Comparison of ENCODE assay signal across 18 mouse cellular contexts in the genomic region with DNA sequence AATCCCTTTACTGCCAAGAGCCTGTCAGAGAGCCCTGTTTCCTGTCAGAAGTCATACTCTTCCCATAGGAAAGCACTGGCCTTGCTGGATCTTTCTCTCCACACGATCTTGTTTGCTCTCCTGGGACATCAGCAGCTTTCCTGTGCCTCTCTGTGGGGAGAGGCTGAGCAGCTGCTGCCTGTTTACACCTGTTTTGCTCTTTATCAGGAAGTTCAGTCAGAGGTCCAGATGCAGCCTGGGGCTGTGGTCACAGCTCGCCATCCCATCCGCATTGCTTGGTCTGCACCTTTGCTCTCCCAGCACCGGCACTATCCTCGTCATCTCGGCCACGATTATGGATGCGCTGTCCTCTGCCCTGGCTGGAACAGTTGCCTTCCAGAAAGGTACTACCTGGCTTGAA.
DNase-seq lines count a peak whose midpoint lies in the region; ATAC-seq and TF ChIP-seq lines count a peak whose summit lies in the region.
"Had no signal": no experiment of that assay in that cellular context is flagged by ENCODE, and none has a peak within 500 bp of the region (broad histone marks: within the 10 kb centered on the region; RNA-seq: fewer than 3 reads in every experiment).

No protein-coding gene starts in this region.

- no peaks in the 10 kb centered on the region for H3K27me3 ChIP-seq in kidney, postnatal 0 days (ENCODE audit: insufficient read depth, low read length)
- H3K27me3 ChIP-seq in limb, embryonic 12.5 days: no peaks in the 10 kb centered on the region
- H3K27me3 ChIP-seq in midbrain, embryonic 11.5 days (ENCODE audit: control insufficient read depth, insufficient read depth, low read length): no peaks in the 10 kb centered on the region; the same call in 1 of the 2 replicates
- H3K27me3 ChIP-seq: embryonic facial prominence, embryonic 13.5 days; forebrain, embryonic 13.5 days had no signal

- 0 out of 2 replicates have a peak, but pooled peaks cover 14% of the 10 kb centered on the region for H3K4me1 ChIP-seq in kidney, postnatal 0 days (replicated peaks; ENCODE audit: insufficient read depth, low read length)
- H3K4me1 ChIP-seq in limb, embryonic 12.5 days (replicated peaks): peaks cover 43% of the 10 kb centered on the region
- peaks cover 14% of the 10 kb centered on the region for H3K4me1 ChIP-seq in midbrain, embryonic 11.5 days (ENCODE audit: control insufficient read depth, insufficient read depth, low read length)

- H3K4me3 ChIP-seq in kidney, postnatal 0 days (replicated peaks; ENCODE audit: low read depth, low read length): no peak overlapping the region
- no peak overlapping the region for H3K4me3 ChIP-seq in limb, embryonic 12.5 days (replicated peaks)
- H3K4me3 ChIP-seq in midbrain, embryonic 11.5 days (ENCODE audit: low read depth, low read length): no peak overlapping the region
- H3K4me3 ChIP-seq: embryonic facial prominence, embryonic 13.5 days; forebrain, embryonic 13.5 days; gastrocnemius, adult 2 months; liver, embryonic 13.5 days had no signal

- 65% methylated on average over 8 of the region's 8 CpGs for WGBS in kidney, postnatal 0 days
- WGBS in limb, embryonic 12.5 days: 51% methylated on average over 8 of the region's 8 CpGs
- WGBS in midbrain, embryonic 11.5 days: 78% methylated on average over 8 of the region's 8 CpGs

- ATAC-seq in kidney, postnatal 0 days (replicated peaks; ENCODE audit: low FRiP score, low read depth): no peak
- ATAC-seq in limb, embryonic 12.5 days (ENCODE audit: insufficient number of reproducible peaks, insufficient read depth, low FRiP score, low TSS enrichment, low read depth): no peak
- no peak for ATAC-seq in midbrain, embryonic 11.5 days (ENCODE audit: low FRiP score)
- ATAC-seq: forebrain, embryonic 13.5 days; lung, postnatal 0 days had no signal

- peak; percentile 15 for DNase-seq in embryo, embryonic 9.5 days (ENCODE audit: extremely low spot score)
- no peak for DNase-seq in embryo, embryonic 10 days (ENCODE audit: low spot score)
- peak; percentile 21 for DNase-seq in kidney, postnatal 0 days (ENCODE audit: low spot score)
- DNase-seq in kidney, adult 9 months: no peak
- no peak for DNase-seq in lung, postnatal 10 days
- no peak for DNase-seq in midbrain, embryonic 11.5 days (ENCODE audit: low spot score, missing footprints)
- no peak for DNase-seq in adrenal gland, postnatal 4 days (ENCODE audit: low spot score in 2 of 2)
- DNase-seq: adrenal gland, adult 8-10 months; cerebellum, postnatal 10 days; gastrocnemius, adult 2 months; heart, postnatal 14 days; kidney, postnatal 36 days; left cerebral cortex, postnatal 4 days; liver, embryonic 13.5 days had no signal

- H3K27ac ChIP-seq in kidney, postnatal 0 days: no peak overlapping the region
- peak overlapping the region; percentile 50; the same call in 1 of the 2 replicates for H3K27ac ChIP-seq in limb, embryonic 12.5 days
- no peak overlapping the region for H3K27ac ChIP-seq in midbrain, embryonic 11.5 days (ENCODE audit: low read depth, low read length)
- H3K27ac ChIP-seq: liver, embryonic 13.5 days had no signal

- H3K9ac ChIP-seq in kidney, postnatal 0 days (ENCODE audit: low read depth, low read length): no peak overlapping the region
- H3K9ac ChIP-seq in limb, embryonic 12.5 days (replicated peaks): no peak overlapping the region
- no peak overlapping the region for H3K9ac ChIP-seq in midbrain, embryonic 11.5 days (ENCODE audit: low read length)
- H3K9ac ChIP-seq: embryonic facial prominence, embryonic 13.5 days had no signal

- H3K4me2 ChIP-seq in kidney, postnatal 0 days (ENCODE audit: low read length): no peak overlapping the region
- no peak overlapping the region for H3K4me2 ChIP-seq in limb, embryonic 12.5 days
- no peak overlapping the region for H3K4me2 ChIP-seq in midbrain, embryonic 11.5 days
- H3K4me2 ChIP-seq: embryonic facial prominence, embryonic 13.5 days had no signal

- no peaks in the 10 kb centered on the region for H3K9me3 ChIP-seq in kidney, postnatal 0 days (replicated peaks; ENCODE audit: low read length)
- H3K9me3 ChIP-seq in limb, embryonic 12.5 days: no peaks in the 10 kb centered on the region
- no peaks in the 10 kb centered on the region for H3K9me3 ChIP-seq in midbrain, embryonic 11.5 days (ENCODE audit: control insufficient read depth, low read length)
- H3K9me3 ChIP-seq: embryonic facial prominence, embryonic 13.5 days; forebrain, embryonic 13.5 days; liver, embryonic 13.5 days had no signal

- TF ChIP-seq CTCF in kidney, postnatal 0 days (IDR thresholded peaks at IDR 0.05; ENCODE audit: low read depth): no peak

- no peaks in the 10 kb centered on the region for H3K36me3 ChIP-seq in kidney, postnatal 0 days (ENCODE audit: insufficient read depth, low read length)
- no peaks in the 10 kb centered on the region for H3K36me3 ChIP-seq in limb, embryonic 12.5 days
- H3K36me3 ChIP-seq in midbrain, embryonic 11.5 days (ENCODE audit: control insufficient read depth, insufficient read depth, low read length): no peaks in the 10 kb centered on the region
- H3K36me3 ChIP-seq: embryonic facial prominence, embryonic 13.5 days; liver, embryonic 13.5 days had no signal

Comparison
In these comparisons a context has a peak if more than half of its experiments do, and no peak if none do; other contexts are left out.
1. DNase-seq: peak in embryo, embryonic 9.5 days (single experiment) and kidney, postnatal 0 days (single experiment); none in embryo, embryonic 10 days (single experiment), kidney, adult 9 months (single experiment), lung, postnatal 10 days (single experiment), midbrain, embryonic 11.5 days (single experiment) and adrenal gland, postnatal 4 days (0 of 2).